In genomic region chr3:34168087-34168486, GRCm38 (mm10) we compare ENCODE assay signal across 24 mouse cellular contexts.
A peak's percentile ranks its signal among the peaks of the same experiment; 100 is the strongest.
DNase-seq lines count a peak whose midpoint lies in the region; ATAC-seq lines count a peak whose summit lies in the region.
"Had no signal": no experiment of that assay in that cellular context is flagged by ENCODE, and none has a peak within 500 bp of the region (broad histone marks: within the 10 kb centered on the region; RNA-seq: fewer than 3 reads in every experiment).

No protein-coding gene starts in this region.

- H3K27ac ChIP-seq in kidney, embryonic 14.5 days (ENCODE audit: low read depth, low read length) = no peak overlapping the region
- H3K27ac ChIP-seq in kidney, embryonic 16.5 days (ENCODE audit: low read length) = no peak overlapping the region
- H3K27ac ChIP-seq: embryonic facial prominence, embryonic 10.5 days; embryonic facial prominence, embryonic 12.5 days; forebrain, embryonic 13.5 days; forebrain, embryonic 15.5 days had no signal

- no peak for DNase-seq in kidney, postnatal 14 days
- no peak for DNase-seq in kidney, postnatal 25 days
- peak; percentile 14 for DNase-seq in kidney, postnatal 10 days
- DNase-seq in kidney, adult 18-20 months = no peak
- DNase-seq: adrenal gland, adult 8-10 months; adrenal gland, postnatal 14 days; adrenal gland, postnatal 36 days; B cell, adult 2 months; cerebellum, adult 11-12 months; cerebellum, adult 2 months; cerebellum, adult 9-10 months; cerebellum, postnatal 10 days; cerebellum, postnatal 25 days had no signal

- no peaks in the 10 kb centered on the region for H3K27me3 ChIP-seq in kidney, embryonic 14.5 days (ENCODE audit: control insufficient read depth, insufficient read depth, low read length)
- H3K27me3 ChIP-seq in kidney, embryonic 16.5 days (ENCODE audit: insufficient read depth, low read length) = no peaks in the 10 kb centered on the region
- H3K27me3 ChIP-seq: CH12.LX; embryonic facial prominence, embryonic 12.5 days; forebrain, embryonic 13.5 days; forebrain, embryonic 15.5 days; Patski had no signal

- peak; percentile 39; the same call in 1 of the 2 replicates for ATAC-seq in kidney, embryonic 14.5 days (ENCODE audit: low FRiP score, low TSS enrichment)
- ATAC-seq in kidney, embryonic 16.5 days (ENCODE audit: low FRiP score, low TSS enrichment) = peak; percentile 59; the same call in 1 of the 2 replicates
- ATAC-seq: activated CD4-positive, CD25-positive, alpha-beta regulatory T cell, adult 4 months; CD4-positive, CD25-positive, alpha-beta regulatory T cell, adult 4 months; forebrain, embryonic 13.5 days; forebrain, embryonic 15.5 days; Patski had no signal

- no peaks in the 10 kb centered on the region for H3K36me3 ChIP-seq in kidney, embryonic 14.5 days (ENCODE audit: control insufficient read depth, insufficient read depth, low read length)
- no peaks in the 10 kb centered on the region for H3K36me3 ChIP-seq in kidney, embryonic 16.5 days (ENCODE audit: insufficient read depth, low read length)
- H3K36me3 ChIP-seq: embryonic facial prominence, embryonic 10.5 days; embryonic facial prominence, embryonic 12.5 days; forebrain, embryonic 15.5 days; G1E had no signal

- H3K9ac ChIP-seq in kidney, embryonic 14.5 days (ENCODE audit: low read depth, low read length) = no peak overlapping the region
- no peak overlapping the region for H3K9ac ChIP-seq in kidney, embryonic 16.5 days (replicated peaks; ENCODE audit: low read length)
- H3K9ac ChIP-seq: embryonic facial prominence, embryonic 12.5 days; forebrain, embryonic 13.5 days; forebrain, embryonic 15.5 days had no signal

- H3K9me3 ChIP-seq in kidney, embryonic 14.5 days (ENCODE audit: control insufficient read depth, low read length) = no peaks in the 10 kb centered on the region
- no peaks in the 10 kb centered on the region for H3K9me3 ChIP-seq in kidney, embryonic 16.5 days (ENCODE audit: low read length)
- H3K9me3 ChIP-seq: embryonic facial prominence, embryonic 10.5 days; embryonic facial prominence, embryonic 12.5 days; forebrain, embryonic 13.5 days; forebrain, embryonic 15.5 days; G1E had no signal

- H3K4me3 ChIP-seq in kidney, embryonic 14.5 days (ENCODE audit: low read length) = no peak overlapping the region
- no peak overlapping the region for H3K4me3 ChIP-seq in kidney, embryonic 16.5 days (ENCODE audit: low read length)
- H3K4me3 ChIP-seq: embryonic facial prominence, embryonic 10.5 days; embryonic facial prominence, embryonic 12.5 days; forebrain, embryonic 13.5 days; forebrain, embryonic 15.5 days had no signal

- no peaks in the 10 kb centered on the region for H3K4me1 ChIP-seq in kidney, embryonic 14.5 days (ENCODE audit: control insufficient read depth, insufficient read depth, low read length)
- no peaks in the 10 kb centered on the region for H3K4me1 ChIP-seq in kidney, embryonic 16.5 days (ENCODE audit: insufficient read depth, low read length)
- H3K4me1 ChIP-seq: embryonic facial prominence, embryonic 12.5 days; forebrain, embryonic 15.5 days had no signal

- WGBS in kidney, embryonic 14.5 days = 37% methylated on average over 1 of the region's 1 CpGs
- 47% methylated on average over 1 of the region's 1 CpGs for WGBS in kidney, embryonic 16.5 days

- H3K4me2 ChIP-seq in kidney, embryonic 14.5 days (replicated peaks; ENCODE audit: low read depth, low read length) = no peak overlapping the region
- no peak overlapping the region for H3K4me2 ChIP-seq in kidney, embryonic 16.5 days (replicated peaks; ENCODE audit: low read depth, low read length)
- H3K4me2 ChIP-seq: embryonic facial prominence, embryonic 12.5 days; forebrain, embryonic 13.5 days; forebrain, embryonic 15.5 days had no signal
